Mouse (Mus musculus) embryonic facial prominence, embryonic 14.5 days (tissue): ENCODE measurements at regions not wholly inside any gene's neighbourhood (a gene's known extent, or its start where the extent isn't known, plus 50 kb on each side); places are given as distances from the start of the nearest gene placed in this dataset.
"Not testable (repeated sequence)": the region's sequence is repeated elsewhere in the genome, so short reads cannot be mapped to it uniquely, and the experiment has no call there.

ENCODE experiments used
- ATAC-seq: fragments of 200-750 bp; cut with Nextera tagmentation; 2 replicates; pipeline ENCODE4 v1.8.0; 2017; ENCODE audit warnings: low read depth, moderate number of reproducible peaks, moderate TSS enrichment
- DNase-seq: peaks from one replicate; pipeline ENCODE4 v3.0.0-alpha.2; 2015; ENCODE audit warnings: low spot score
- H3K27ac ChIP-seq: fragments of 300-500 bp; sonication (generic); replicated peaks from 2 replicates; pipeline ENCODE4 v1.5.1; 2014; ENCODE audit warnings: low read depth, mild to moderate bottlenecking, low read length, moderate library complexity
- H3K27me3 ChIP-seq: fragments of 300-500 bp; sonication (generic); replicated peaks from 2 replicates; pipeline ENCODE4 v1.6.1; 2014; ENCODE audit warnings: low read length; ENCODE audit not compliant: control insufficient read depth, insufficient read depth
- H3K36me3 ChIP-seq: fragments of 300-500 bp; sonication (generic); 2 replicates; pipeline ENCODE4 v1.6.1; 2014; ENCODE audit warnings: low read length, mixed read lengths; ENCODE audit not compliant: control insufficient read depth, insufficient read depth
- H3K4me1 ChIP-seq: fragments of 300-500 bp; sonication (generic); 2 replicates; pipeline ENCODE4 v1.6.1; 2014; ENCODE audit warnings: antibody characterized with exemption, low read length; ENCODE audit not compliant: control insufficient read depth, insufficient read depth
- H3K4me2 ChIP-seq: fragments of 300-500 bp; sonication (generic); 2 replicates; pipeline ENCODE4 v1.6.1; 2014; ENCODE audit warnings: low read depth, mild to moderate bottlenecking, low read length, moderate library complexity, mixed read lengths
- H3K4me3 ChIP-seq: fragments of 300-500 bp; sonication (generic); 2 replicates; pipeline ENCODE4 v1.5.1; 2014; ENCODE audit warnings: low read depth, mild to moderate bottlenecking, low read length
- H3K9ac ChIP-seq: fragments of 300-500 bp; sonication (generic); 2 replicates; pipeline ENCODE4 v1.6.1; 2014; ENCODE audit warnings: low read depth, mild to moderate bottlenecking, low read length, moderate library complexity, mixed read lengths
- H3K9me3 ChIP-seq: fragments of 300-500 bp; sonication (generic); 2 replicates; pipeline ENCODE4 v1.6.1; 2016; ENCODE audit warnings: low read length; ENCODE audit not compliant: control insufficient read depth
- WGBS: fragments of 180-500 bp; shearing (Covaris S2); extraction: QIAGEN DNeasy Blood & Tissue Kit; methylation state at CpG from one replicate; pipeline ENCODE4 v1.1.7; 2014; 5-methylcytosine and 5-hydroxymethylcytosine counted together

DNA sequence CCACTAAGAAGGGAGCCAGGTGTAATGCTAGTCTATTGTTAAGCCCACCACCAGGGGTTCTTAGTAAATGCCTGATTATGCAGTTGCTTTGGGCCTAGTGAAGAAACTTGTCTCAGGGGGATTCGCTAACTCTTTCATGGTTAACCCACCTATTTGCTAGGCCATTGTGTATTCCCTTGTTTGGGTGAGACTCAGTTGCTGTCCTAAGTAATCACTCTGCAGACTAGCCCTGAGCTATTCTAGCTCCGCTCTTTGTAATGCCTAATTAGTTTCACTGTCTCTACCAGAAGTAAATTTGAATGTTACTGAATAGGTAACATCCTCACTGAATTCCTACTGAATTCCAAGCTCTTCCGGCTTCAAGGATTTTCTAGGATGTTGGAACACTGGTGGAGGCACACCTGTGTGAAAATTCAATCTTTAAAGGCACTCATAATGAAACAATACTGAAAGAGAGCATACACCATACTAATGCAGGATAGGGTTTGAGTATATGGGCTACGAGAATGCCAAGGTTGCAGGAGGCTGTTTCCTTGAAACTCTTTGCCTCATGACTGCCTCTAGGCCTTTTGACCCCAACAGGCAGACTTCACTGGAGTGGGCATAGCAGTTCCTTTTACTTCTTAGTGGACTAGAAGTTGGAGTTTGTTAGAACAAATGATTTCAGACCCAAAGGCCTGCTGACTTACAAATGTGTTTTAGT is 213.4 kb downstream of the Crisp4 start:
- H3K4me1 ChIP-seq, ATAC-seq: not testable (repeated sequence)

More for the DNA sequence above, 213.4 kb downstream of the Crisp4 start:
- DNase-seq, H3K9ac ChIP-seq, H3K27me3 ChIP-seq, H3K36me3 ChIP-seq, H3K27ac ChIP-seq, H3K4me2 ChIP-seq, H3K9me3 ChIP-seq, H3K4me3 ChIP-seq: not testable (repeated sequence)
- WGBS = 82% methylated on average over 4 of the region's 4 CpGs
